Mouse (Mus musculus) midbrain, embryonic 10.5 days (tissue): ENCODE measurements around the gene Eps15. TPM values are rescaled to one million over a fixed set of nuclear protein-coding genes. Genes with fewer than 3 reads are reported as not detected.
A peak's percentile ranks its signal among the peaks of the same experiment; 100 is the strongest.

Experiments
- DNase-seq: peaks from one replicate; pipeline ENCODE4 v3.0.0-alpha.2; 2017; ENCODE audit warnings: low spot score
- H3K27ac ChIP-seq: fragments of 300-500 bp; sonication (generic); replicated peaks from 2 replicates; pipeline ENCODE4 v1.5.1; 2016; ENCODE audit warnings: mild to moderate bottlenecking
- H3K27me3 ChIP-seq: fragments of 300-500 bp; sonication (generic); 2 replicates; pipeline ENCODE4 v1.6.1; 2016; ENCODE audit warnings: low read depth, mild to moderate bottlenecking; ENCODE audit not compliant: poor library complexity, severe bottlenecking
- H3K36me3 ChIP-seq: fragments of 300-500 bp; sonication (generic); 2 replicates; pipeline ENCODE4 v1.6.1; 2016; ENCODE audit warnings: mild to moderate bottlenecking, moderate library complexity
- H3K4me1 ChIP-seq: fragments of 300-500 bp; sonication (generic); 2 replicates; pipeline ENCODE4 v1.6.1; 2016
- H3K4me3 ChIP-seq: fragments of 300-500 bp; sonication (generic); 2 replicates; pipeline ENCODE4 v1.5.1; 2016; ENCODE audit warnings: mild to moderate bottlenecking, moderate library complexity
- H3K9me3 ChIP-seq: fragments of 300-500 bp; sonication (generic); replicated peaks from 2 replicates; pipeline ENCODE4 v1.6.1; 2016; ENCODE audit warnings: mild to moderate bottlenecking
- WGBS: fragments of 180-500 bp; shearing (Covaris S2); methylation state at CpG from one replicate; pipeline ENCODE4 v1.1.7; 2016; 5-methylcytosine and 5-hydroxymethylcytosine counted together
- polyA plus RNA-seq: library from polyadenylated mRNA; unstranded; fragments of >200 nt; fragmentation: Nextera tagmentation; extraction: Ambion mirVana; gene quantifications from 2 replicates; pipeline ENCODE4 v1.2.1, GENCODE M21; 2016

Gene Eps15
- polyA plus RNA-seq, 1 experiment from 2014 or later: 34.1 TPM

- Histone ChIP-seq H3K4me3 (no peak overlapping the region), H3K27me3 (no peaks in the 10 kb centered on the region), H3K4me1 (no peaks in the 10 kb centered on the region), H3K36me3 (no peaks in the 10 kb centered on the region), H3K9me3 (no peaks in the 10 kb centered on the region), H3K27ac (no peak overlapping the region)
- no peak for DNase-seq
- WGBS: 86% methylated on average over 5 of the region's 5 CpGs
These were observed 25.6 kb upstream of the Eps15 start for GRCm38 (mm10) chr4:109254511-109254910.

GRCm38 (mm10) chr4:109255321-109255720 is 24.7 kb upstream of the Eps15 start:
- Histone ChIP-seq H3K9me3 (no peaks in the 10 kb centered on the region), H3K27me3 (no peaks in the 10 kb centered on the region), H3K27ac (no peak overlapping the region), H3K4me3 (no peak overlapping the region), H3K4me1 (no peaks in the 10 kb centered on the region), H3K36me3 (no peaks in the 10 kb centered on the region)
- WGBS: 85% methylated on average over 2 of the region's 2 CpGs
- no peak for DNase-seq

- 87% methylated on average over 11 of the region's 11 CpGs for WGBS
- H3K27me3 ChIP-seq: no peaks in the 10 kb centered on the region
- DNase-seq: no peak
- H3K4me3 ChIP-seq: no peak overlapping the region
- no peaks in the 10 kb centered on the region for H3K9me3 ChIP-seq
- H3K4me1 ChIP-seq: no peaks in the 10 kb centered on the region
- no peaks in the 10 kb centered on the region for H3K36me3 ChIP-seq
- H3K27ac ChIP-seq: no peak overlapping the region
These were observed 24.2 kb upstream of the Eps15 start for GRCm38 (mm10) chr4:109255727-109256417.

GRCm38 (mm10) chr4:109256791-109257190 is 23.3 kb upstream of the Eps15 start:
- H3K27me3 ChIP-seq: no peaks in the 10 kb centered on the region
- no peaks in the 10 kb centered on the region for H3K36me3 ChIP-seq
- no peaks in the 10 kb centered on the region for H3K9me3 ChIP-seq
- no peak overlapping the region for H3K27ac ChIP-seq
- no peak for DNase-seq
- no peaks in the 10 kb centered on the region for H3K4me1 ChIP-seq
- 87% methylated on average over 6 of the region's 6 CpGs for WGBS
- no peak overlapping the region for H3K4me3 ChIP-seq

GRCm38 (mm10) chr4:109257639-109258038 is 22.4 kb upstream of the Eps15 start:
- no peak for DNase-seq
- H3K36me3 ChIP-seq: no peaks in the 10 kb centered on the region
- no peaks in the 10 kb centered on the region for H3K4me1 ChIP-seq
- no peak overlapping the region for H3K4me3 ChIP-seq
- no peaks in the 10 kb centered on the region for H3K27me3 ChIP-seq
- H3K27ac ChIP-seq: no peak overlapping the region
- no peaks in the 10 kb centered on the region for H3K9me3 ChIP-seq

GRCm38 (mm10) chr4:109262068-109262467 is 18.0 kb upstream of the Eps15 start:
- Histone ChIP-seq H3K9me3 (no peaks in the 10 kb centered on the region), H3K27ac (no peak overlapping the region), H3K4me3 (no peak overlapping the region), H3K4me1 (no peaks in the 10 kb centered on the region), H3K36me3 (no peaks in the 10 kb centered on the region), H3K27me3 (no peaks in the 10 kb centered on the region)
- WGBS: 79% methylated on average over 6 of the region's 6 CpGs
- no peak for DNase-seq

- 90% methylated on average over 3 of the region's 3 CpGs for WGBS
- no peak for DNase-seq
These were observed 14.0 kb upstream of the Eps15 start for GRCm38 (mm10) chr4:109266056-109266455.

GRCm38 (mm10) chr4:109266744-109267143 is 13.3 kb upstream of the Eps15 start:
- no peaks in the 10 kb centered on the region for H3K36me3 ChIP-seq
- DNase-seq: no peak
- WGBS: 78% methylated on average over 2 of the region's 2 CpGs
- H3K9me3 ChIP-seq: no peaks in the 10 kb centered on the region
- H3K27me3 ChIP-seq: no peaks in the 10 kb centered on the region
- no peaks in the 10 kb centered on the region for H3K4me1 ChIP-seq
- no peak overlapping the region for H3K27ac ChIP-seq
- no peak overlapping the region for H3K4me3 ChIP-seq

More at GRCm38 (mm10) chr4:109266056-109266455, 14.0 kb upstream of the Eps15 start:
- Histone ChIP-seq H3K27ac (no peak overlapping the region), H3K9me3 (no peaks in the 10 kb centered on the region), H3K4me3 (no peak overlapping the region), H3K36me3 (no peaks in the 10 kb centered on the region), H3K27me3 (no peaks in the 10 kb centered on the region), H3K4me1 (no peaks in the 10 kb centered on the region)

GRCm38 (mm10) chr4:109267452-109267851 is 12.6 kb upstream of the Eps15 start:
- H3K27ac ChIP-seq: no peak overlapping the region
- H3K4me1 ChIP-seq: no peaks in the 10 kb centered on the region
- DNase-seq: no peak
- H3K4me3 ChIP-seq: no peak overlapping the region
- no peaks in the 10 kb centered on the region for H3K9me3 ChIP-seq
- no peaks in the 10 kb centered on the region for H3K36me3 ChIP-seq
- no peaks in the 10 kb centered on the region for H3K27me3 ChIP-seq
- 92% methylated on average over 3 of the region's 3 CpGs for WGBS

GRCm38 (mm10) chr4:109268903-109269302 is 11.2 kb upstream of the Eps15 start:
- H3K9me3 ChIP-seq: no peaks in the 10 kb centered on the region
- 87% methylated on average over 3 of the region's 3 CpGs for WGBS
- no peak for DNase-seq
- H3K27ac ChIP-seq: no peak overlapping the region
- H3K4me1 ChIP-seq: no peaks in the 10 kb centered on the region
- H3K36me3 ChIP-seq: no peaks in the 10 kb centered on the region
- no peak overlapping the region for H3K4me3 ChIP-seq
- no peaks in the 10 kb centered on the region for H3K27me3 ChIP-seq

- Histone ChIP-seq H3K9me3 (no peaks in the 10 kb centered on the region), H3K27me3 (no peaks in the 10 kb centered on the region), H3K36me3 (no peaks in the 10 kb centered on the region), H3K27ac (no peak overlapping the region), H3K4me1 (no peaks in the 10 kb centered on the region), H3K4me3 (no peak overlapping the region)
- no peak for DNase-seq
- 90% methylated on average over 4 of the region's 4 CpGs for WGBS
These were observed 8.3 kb upstream of the Eps15 start for GRCm38 (mm10) chr4:109271803-109272202.

GRCm38 (mm10) chr4:109273586-109274240 is 6.4 kb upstream of the Eps15 start:
- Histone ChIP-seq H3K9me3 (no peaks in the 10 kb centered on the region), H3K27ac (no peak overlapping the region), H3K27me3 (no peaks in the 10 kb centered on the region), H3K36me3 (no peaks in the 10 kb centered on the region), H3K4me1 (no peaks in the 10 kb centered on the region), H3K4me3 (no peak overlapping the region)
- 98% methylated on average over 2 of the region's 2 CpGs for WGBS
- DNase-seq: no peak

GRCm38 (mm10) chr4:109280459-109281160 is 542 bp downstream of the Eps15 start:
- Histone ChIP-seq H3K4me3 (peak overlapping the region; percentile 89), H3K36me3 (no peaks in the 10 kb centered on the region), H3K9me3 (no peaks in the 10 kb centered on the region), H3K27ac (peak overlapping the region; percentile 92), H3K27me3 (peaks cover 13% of the 10 kb centered on the region), H3K4me1 (peaks cover 14% of the 10 kb centered on the region)
- DNase-seq: peak; percentile 51
- WGBS: under 1% methylated on average over 85 of the region's 85 CpGs
